Mouse (Mus musculus): Measurements from ENCODE around the gene Tmem183a.

Gene Tmem183a

GRCm38 (mm10) chr1:134333371-134334110 is 28.2 kb downstream of the Tmem183a start:
- in situ Hi-C loops (cut with MboI; ENCODE audit: low pct_unique_long_range_greater_than_20kb in 1 of 2, low sequenced_read_pairs in 2 of 2, unreplicated experiment in 1 of 2), result no loop called here

GRCm38 (mm10) chr1:134332770-134333271 is 29.0 kb downstream of the Tmem183a start, which contains the start of gene Ppfia4:
TSS of gene Ppfia4 (minus strand) at chr1:134332928.
- in situ Hi-C loops (cut with MboI; ENCODE audit: low pct_unique_long_range_greater_than_20kb in 1 of 2, low sequenced_read_pairs in 2 of 2, unreplicated experiment in 1 of 2), result no loop called here

- in situ Hi-C loops (cut with MboI; ENCODE audit: low pct_unique_long_range_greater_than_20kb in 1 of 2, low sequenced_read_pairs in 2 of 2, unreplicated experiment in 1 of 2), result no loop called here
Measured at GRCm38 (mm10) chr1:134331879-134332635, 29.7 kb downstream of the Tmem183a start.

DNA sequence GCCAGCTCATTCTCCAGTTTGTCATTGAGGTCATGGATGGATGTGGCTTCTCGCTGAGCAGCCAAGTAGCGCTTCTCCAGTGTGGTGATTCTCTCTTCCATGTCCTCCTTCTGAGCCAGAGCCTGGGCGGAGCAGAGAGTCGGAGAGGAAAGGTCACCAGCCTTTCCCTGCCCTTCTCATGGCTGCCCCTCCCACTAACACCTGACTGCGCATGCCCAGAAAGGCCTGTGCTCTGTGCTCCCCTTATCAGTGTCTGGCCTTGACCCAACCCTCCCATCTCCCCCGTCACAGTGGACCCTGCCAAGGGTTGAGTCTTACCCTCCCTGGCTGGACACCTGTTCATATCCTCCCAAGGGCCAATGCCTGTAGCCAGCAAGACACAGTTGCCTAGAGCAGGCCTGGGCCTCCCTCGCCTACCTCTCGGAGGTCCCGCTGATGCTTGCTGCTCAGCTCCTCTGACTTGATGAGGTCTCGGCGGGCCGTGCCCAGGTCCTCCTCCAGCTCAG is 34.9 kb downstream of the Tmem183a start:
- in situ Hi-C loops (cut with MboI; ENCODE audit: low pct_unique_long_range_greater_than_20kb in 1 of 2, low sequenced_read_pairs in 2 of 2, unreplicated experiment in 1 of 2), result loop anchor here in 1 of 2 experiments (5.0 kb wide), 1 partner anchor 175 kb away; no protein-coding TSS in a partner anchor

DNA sequence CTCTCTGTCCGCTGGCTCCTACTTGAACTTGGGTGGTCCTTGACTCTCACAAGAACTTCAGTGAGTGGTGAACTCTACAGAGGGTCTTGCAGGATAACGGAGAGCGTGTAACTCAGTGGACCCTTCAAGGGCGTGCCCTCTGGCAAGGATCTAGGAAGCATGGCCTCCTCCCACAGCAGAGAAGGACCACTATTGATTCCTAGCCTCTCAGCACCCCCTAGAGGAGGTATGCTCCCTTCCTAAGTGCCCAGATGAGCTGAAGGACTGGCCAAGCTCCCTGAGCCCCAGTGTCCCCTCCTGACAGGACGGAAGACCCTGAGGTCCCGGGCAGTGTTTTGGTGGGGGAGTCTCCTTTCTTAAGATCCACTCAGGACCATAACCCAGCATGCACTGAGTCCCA is 39.2 kb downstream of the Tmem183a start:
- in situ Hi-C loops (cut with MboI; ENCODE audit: low pct_unique_long_range_greater_than_20kb in 1 of 2, low sequenced_read_pairs in 2 of 2, unreplicated experiment in 1 of 2), result no loop called here

- in situ Hi-C loops (cut with MboI; ENCODE audit: low pct_unique_long_range_greater_than_20kb in 1 of 2, low sequenced_read_pairs in 2 of 2, unreplicated experiment in 1 of 2), result no loop called here
Measured at GRCm38 (mm10) chr1:134320691-134321301, 41.0 kb downstream of the Tmem183a start.

DNA sequence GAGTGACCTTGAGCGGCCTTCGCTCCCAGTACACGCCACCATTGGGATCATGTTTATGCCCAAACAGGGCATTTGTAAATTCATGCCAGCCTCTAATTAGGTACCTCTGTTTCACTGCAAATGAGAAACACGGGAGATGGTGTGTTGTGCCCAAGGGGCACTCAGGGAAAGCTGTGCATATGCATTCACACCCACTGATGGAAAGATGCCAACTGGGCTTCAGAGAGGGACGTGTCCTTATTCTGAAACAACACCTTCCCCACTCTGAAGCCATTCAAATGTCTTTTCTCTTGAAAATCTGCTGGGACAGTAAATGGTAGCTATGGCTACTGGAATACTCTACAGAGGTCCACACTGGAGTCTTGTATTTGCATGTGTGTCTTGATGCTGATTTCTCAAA is 43.5 kb downstream of the Tmem183a start:
- in situ Hi-C loops (cut with MboI; ENCODE audit: low pct_unique_long_range_greater_than_20kb in 1 of 2, low sequenced_read_pairs in 2 of 2, unreplicated experiment in 1 of 2), result no loop called here

- in situ Hi-C loops (cut with MboI; ENCODE audit: low pct_unique_long_range_greater_than_20kb in 1 of 2, low sequenced_read_pairs in 2 of 2, unreplicated experiment in 1 of 2), result no loop called here
Measured at GRCm38 (mm10) chr1:134316361-134316760, 45.4 kb downstream of the Tmem183a start.

GRCm38 (mm10) chr1:134315181-134315580 is 46.6 kb downstream of the Tmem183a start:
- in situ Hi-C loops (cut with MboI; ENCODE audit: low pct_unique_long_range_greater_than_20kb in 1 of 2, low sequenced_read_pairs in 2 of 2, unreplicated experiment in 1 of 2), result no loop called here

GRCm38 (mm10) chr1:134311760-134312159 is 50.0 kb downstream of the Tmem183a start:
- in situ Hi-C loops (cut with MboI; ENCODE audit: low pct_unique_long_range_greater_than_20kb in 1 of 2, low sequenced_read_pairs in 2 of 2, unreplicated experiment in 1 of 2), result no loop called here

- in situ Hi-C loops (cut with MboI; ENCODE audit: low pct_unique_long_range_greater_than_20kb in 1 of 2, low sequenced_read_pairs in 2 of 2, unreplicated experiment in 1 of 2), result no loop called here
Measured at GRCm38 (mm10) chr1:134310729-134311128, 51.0 kb downstream of the Tmem183a start.

DNA sequence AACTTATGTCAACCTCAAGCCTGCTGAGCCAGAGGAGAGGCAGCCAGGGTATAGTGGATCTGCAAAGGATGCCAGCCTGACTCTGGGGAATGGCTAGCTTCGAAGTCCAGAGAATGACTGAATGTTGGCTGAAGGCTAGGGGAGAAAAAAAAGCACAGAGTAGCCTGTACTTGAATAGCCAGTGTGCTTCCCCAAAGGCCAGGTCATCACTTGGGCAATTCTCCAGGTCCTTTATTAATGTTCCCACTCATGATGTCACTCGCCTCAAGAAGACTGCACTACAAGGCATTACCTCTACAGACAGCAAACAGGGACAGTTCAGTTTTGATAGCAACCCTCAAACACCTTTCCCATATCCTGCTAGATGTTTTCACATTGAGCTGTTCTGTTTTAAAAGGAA is 51.5 kb downstream of the Tmem183a start:
- in situ Hi-C loops (cut with MboI; ENCODE audit: low pct_unique_long_range_greater_than_20kb in 1 of 2, low sequenced_read_pairs in 2 of 2, unreplicated experiment in 1 of 2), result no loop called here

DNA sequence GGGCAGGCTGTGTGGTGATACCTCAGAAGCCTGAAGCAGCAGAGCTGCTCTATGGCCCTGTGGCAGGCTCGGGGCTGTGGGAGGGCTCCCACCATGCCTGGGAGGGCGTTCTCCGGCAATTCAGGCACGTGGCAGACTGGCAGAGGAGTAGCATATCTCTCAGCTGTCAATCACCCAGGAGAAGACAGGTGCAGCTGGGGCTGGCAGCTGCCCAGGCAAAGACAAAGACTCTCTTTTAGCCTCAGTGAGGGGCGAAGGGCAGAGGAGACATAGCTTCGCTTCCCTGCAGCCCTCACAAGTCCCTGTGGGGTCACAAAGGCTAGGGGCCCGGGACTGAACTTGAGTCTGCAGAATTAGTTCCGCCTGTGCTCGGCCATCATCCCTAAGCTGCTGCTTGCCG is 54.4 kb downstream of the Tmem183a start:
- in situ Hi-C loops (cut with MboI; ENCODE audit: low pct_unique_long_range_greater_than_20kb in 1 of 2, low sequenced_read_pairs in 2 of 2, unreplicated experiment in 1 of 2), result no loop called here

DNA sequence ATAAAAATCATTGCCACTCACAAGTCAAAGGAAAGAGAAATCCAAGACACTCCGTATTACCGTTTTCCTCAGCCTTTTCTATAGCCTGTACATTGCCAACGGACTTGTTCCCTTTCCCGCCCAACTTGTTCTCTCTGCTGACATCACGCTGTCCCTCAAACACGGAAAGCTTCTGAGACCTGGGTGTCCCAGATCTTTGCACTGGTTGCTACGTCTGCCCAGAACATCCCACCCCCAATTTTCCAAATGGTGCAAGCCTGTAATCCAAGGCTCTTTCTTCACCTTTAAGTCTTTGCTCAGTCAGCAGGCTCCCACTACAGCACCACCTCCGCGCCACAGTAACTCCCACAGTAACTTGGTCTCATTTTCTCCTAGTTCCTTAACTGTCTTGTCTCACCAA is 56.8 kb downstream of the Tmem183a start:
- in situ Hi-C loops (cut with MboI; ENCODE audit: low pct_unique_long_range_greater_than_20kb in 1 of 2, low sequenced_read_pairs in 2 of 2, unreplicated experiment in 1 of 2), result no loop called here

GRCm38 (mm10) chr1:134302568-134303238 is 59.1 kb downstream of the Tmem183a start:
- in situ Hi-C loops (cut with MboI; ENCODE audit: low pct_unique_long_range_greater_than_20kb in 1 of 2, low sequenced_read_pairs in 2 of 2, unreplicated experiment in 1 of 2), result no loop called here

- in situ Hi-C loops (cut with MboI; ENCODE audit: low pct_unique_long_range_greater_than_20kb in 1 of 2, low sequenced_read_pairs in 2 of 2, unreplicated experiment in 1 of 2), result no loop called here
Measured at GRCm38 (mm10) chr1:134298636-134299411, 63.0 kb downstream of the Tmem183a start.

DNA sequence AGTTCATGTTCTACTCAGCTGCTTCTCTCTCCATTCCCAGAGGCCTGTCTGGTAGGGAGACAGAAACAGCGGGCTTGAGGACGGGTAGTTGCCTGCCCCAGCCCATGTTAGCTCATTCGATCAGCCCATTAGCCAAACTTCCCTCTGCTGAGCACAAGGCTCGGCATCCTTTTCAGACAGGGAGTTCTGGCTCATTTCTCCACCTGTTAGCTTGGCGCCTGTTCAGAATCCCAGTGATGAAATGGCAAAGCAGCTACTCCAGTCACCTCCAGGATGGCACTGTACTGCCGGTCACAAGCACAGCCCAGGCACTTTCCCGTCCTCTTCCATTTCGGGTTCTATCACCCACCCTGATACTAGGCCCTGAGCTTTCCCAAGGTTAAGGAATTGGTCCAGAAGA is 64.5 kb downstream of the Tmem183a start:
- in situ Hi-C loops (cut with MboI; ENCODE audit: low pct_unique_long_range_greater_than_20kb in 1 of 2, low sequenced_read_pairs in 2 of 2, unreplicated experiment in 1 of 2), result no loop called here
